Mouse (Mus musculus): Measurements from ENCODE around the gene Kat8.

- TF ChIP-seq CTCF (IDR thresholded peaks at IDR 0.05; ENCODE audit: low read depth, low read length), result no peak
- no peak for TF ChIP-seq POLR2A (IDR thresholded peaks at IDR 0.05; ENCODE audit: borderline replicate concordance, low read depth, low read length)
Measured at GRCm38 (mm10) chr7:127915293-127915692, 3.0 kb downstream of the Kat8 start.

All from bone marrow macrophage, adult 2 months (primary cell).